Comparison of ENCODE assay signal across 10 mouse cellular contexts in genomic region chr17:84709403-84709851, GRCm38 (mm10). TPM values are rescaled to one million over a fixed set of nuclear protein-coding genes. Genes with fewer than 3 reads are reported as not detected.
DNase-seq lines count a peak whose midpoint lies in the region; ATAC-seq and TF ChIP-seq lines count a peak whose summit lies in the region.
"Had no signal": no experiment of that assay in that cellular context is flagged by ENCODE, and none has a peak within 500 bp of the region (broad histone marks: within the 10 kb centered on the region; RNA-seq: fewer than 3 reads in every experiment).

No protein-coding gene starts in this region.

- ATAC-seq in intestine, postnatal 0 days: no peak
- peak; percentile 66 for ATAC-seq in midbrain, embryonic 13.5 days
- ATAC-seq in heart, embryonic 12.5 days (ENCODE audit: insufficient number of reproducible peaks, low FRiP score): no peak
- no peak for ATAC-seq in heart, embryonic 11.5 days (replicated peaks; ENCODE audit: insufficient number of reproducible peaks, low FRiP score, low TSS enrichment)

- H3K36me3 ChIP-seq in intestine, postnatal 0 days (ENCODE audit: control insufficient read depth, insufficient read depth): peaks cover 30% of the 10 kb centered on the region
- peaks cover 35% of the 10 kb centered on the region for H3K36me3 ChIP-seq in midbrain, embryonic 13.5 days
- H3K36me3 ChIP-seq in heart, embryonic 12.5 days: peaks cover 61% of the 10 kb centered on the region
- H3K36me3 ChIP-seq in heart, embryonic 11.5 days (ENCODE audit: control insufficient read depth, insufficient read depth, low read length): peaks cover 12% of the 10 kb centered on the region

- no peak overlapping the region for H3K9ac ChIP-seq in intestine, postnatal 0 days (ENCODE audit: low read depth, low read length)
- no peak overlapping the region for H3K9ac ChIP-seq in midbrain, embryonic 13.5 days (replicated peaks)
- H3K9ac ChIP-seq in heart, embryonic 12.5 days: no peak overlapping the region
- H3K9ac ChIP-seq in heart, embryonic 11.5 days (ENCODE audit: low read depth, low read length): no peak overlapping the region
- H3K9ac ChIP-seq: heart, embryonic 13.5 days had no signal

- no peaks in the 10 kb centered on the region for H3K9me3 ChIP-seq in intestine, postnatal 0 days (ENCODE audit: control insufficient read depth)
- H3K9me3 ChIP-seq in midbrain, embryonic 13.5 days: no peaks in the 10 kb centered on the region
- H3K9me3 ChIP-seq in heart, embryonic 12.5 days (replicated peaks): no peaks in the 10 kb centered on the region
- no peaks in the 10 kb centered on the region for H3K9me3 ChIP-seq in heart, embryonic 11.5 days (replicated peaks; ENCODE audit: control insufficient read depth, low read length)
- H3K9me3 ChIP-seq: heart, embryonic 13.5 days; megakaryocyte, embryonic 14.5 days had no signal

- intact Hi-C loops in gastrocnemius, postnatal 14 days (cut with DNase I; ENCODE audit: low total_unique reads): no loop called here

- peak; percentile 50 for TF ChIP-seq CTCF in intestine, postnatal 0 days (IDR thresholded peaks at IDR 0.05; ENCODE audit: low read depth)

- H3K4me2 ChIP-seq in intestine, postnatal 0 days (replicated peaks; ENCODE audit: low read depth): no peak overlapping the region
- peak overlapping the region; percentile 32 for H3K4me2 ChIP-seq in midbrain, embryonic 13.5 days (replicated peaks)
- H3K4me2 ChIP-seq in heart, embryonic 12.5 days: no peak overlapping the region
- no peak overlapping the region for H3K4me2 ChIP-seq in heart, embryonic 11.5 days
- H3K4me2 ChIP-seq: heart, embryonic 13.5 days had no signal

- 50% methylated on average over 17 of the region's 17 CpGs for WGBS in intestine, postnatal 0 days
- 37% methylated on average over 17 of the region's 17 CpGs for WGBS in midbrain, embryonic 13.5 days
- 71% methylated on average over 17 of the region's 17 CpGs for WGBS in heart, embryonic 12.5 days
- 65% methylated on average over 17 of the region's 17 CpGs for WGBS in heart, embryonic 11.5 days (ENCODE audit: insufficient replicate concordance)

- DNase-seq in cerebellum, postnatal 14 days: peak; percentile 34 to 37
- DNase-seq in cerebellum, adult 11-12 months: no peak
- peak; percentile 11 for DNase-seq in embryo, embryonic 11.5 days (ENCODE audit: low read depth, low spot score)
- no peak for DNase-seq in gastrocnemius, postnatal 14 days

- H3K27ac ChIP-seq in intestine, postnatal 0 days (ENCODE audit: low read depth, low read length): no peak overlapping the region
- peak overlapping the region; percentile 64 for H3K27ac ChIP-seq in midbrain, embryonic 13.5 days
- no peak overlapping the region for H3K27ac ChIP-seq in heart, embryonic 12.5 days (ENCODE audit: poor library complexity, severe bottlenecking)
- H3K27ac ChIP-seq in heart, embryonic 11.5 days (ENCODE audit: low read depth, low read length): no peak overlapping the region
- H3K27ac ChIP-seq: heart, embryonic 13.5 days had no signal

- H3K4me3 ChIP-seq in intestine, postnatal 0 days (ENCODE audit: low read depth, low read length): no peak overlapping the region
- H3K4me3 ChIP-seq in midbrain, embryonic 13.5 days (replicated peaks): no peak overlapping the region
- no peak overlapping the region for H3K4me3 ChIP-seq in heart, embryonic 12.5 days
- no peak overlapping the region for H3K4me3 ChIP-seq in heart, embryonic 11.5 days (ENCODE audit: low read depth, low read length)
- H3K4me3 ChIP-seq: heart, embryonic 13.5 days; megakaryocyte, embryonic 14.5 days had no signal

- no peaks in the 10 kb centered on the region for H3K27me3 ChIP-seq in intestine, postnatal 0 days (replicated peaks; ENCODE audit: control insufficient read depth, insufficient read depth, low read length)
- 0 out of 2 replicates have a peak, but pooled peaks cover 4% of the 10 kb centered on the region for H3K27me3 ChIP-seq in midbrain, embryonic 13.5 days
- H3K27me3 ChIP-seq in heart, embryonic 12.5 days (replicated peaks): no peaks in the 10 kb centered on the region
- H3K27me3 ChIP-seq in heart, embryonic 11.5 days (ENCODE audit: control insufficient read depth, insufficient read depth, low read length): no peaks in the 10 kb centered on the region
- H3K27me3 ChIP-seq: heart, embryonic 13.5 days; megakaryocyte, embryonic 14.5 days had no signal

- H3K4me1 ChIP-seq in intestine, postnatal 0 days (replicated peaks; ENCODE audit: control insufficient read depth, insufficient read depth, low read length): no peaks in the 10 kb centered on the region
- H3K4me1 ChIP-seq in midbrain, embryonic 13.5 days (replicated peaks): peaks cover 24% of the 10 kb centered on the region
- H3K4me1 ChIP-seq in heart, embryonic 12.5 days (replicated peaks): no peaks in the 10 kb centered on the region
- H3K4me1 ChIP-seq in heart, embryonic 11.5 days (ENCODE audit: control insufficient read depth, insufficient read depth, low read length): no peaks in the 10 kb centered on the region
- H3K4me1 ChIP-seq: heart, embryonic 13.5 days; megakaryocyte, embryonic 14.5 days had no signal

RNA-seq across cellular contexts. Expression of gene Abcg5, which starts 26.6 kb away (rescaled TPM):
- 59.8 and 68.3 TPM in 2 replicates for polyA plus RNA-seq in intestine, postnatal 0 days (2015; fragmentation: Nextera tagmentation; extraction: Ambion mirVana)
- polyA plus RNA-seq in midbrain, embryonic 13.5 days (2015; fragmentation: Nextera tagmentation; extraction: Ambion mirVana): 1.1 and 3.0 TPM in 2 replicates
- polyA plus RNA-seq in heart, embryonic 12.5 days (2016; fragmentation: Nextera tagmentation; extraction: Ambion mirVana): 0.39 and 0.42 TPM in 2 replicates
- 0.43 and 0.99 TPM in 2 replicates for polyA plus RNA-seq in heart, embryonic 11.5 days (2014; fragmentation: Nextera tagmentation; extraction: Ambion mirVana)
- not detected for total RNA-seq in gastrocnemius, postnatal 14 days (2021)

RNA-seq across cellular contexts. Expression of gene Abcg8, which starts 33.3 kb away (rescaled TPM):
- 47.4 and 56.7 TPM in 2 replicates for polyA plus RNA-seq in intestine, postnatal 0 days (2015; fragmentation: Nextera tagmentation; extraction: Ambion mirVana)
- 0.11 TPM in 1 of 2 replicates, not detected in the other for polyA plus RNA-seq in midbrain, embryonic 13.5 days (2015; fragmentation: Nextera tagmentation; extraction: Ambion mirVana)
- polyA plus RNA-seq in heart, embryonic 12.5 days (2016; fragmentation: Nextera tagmentation; extraction: Ambion mirVana): not detected in 2 replicates
- polyA plus RNA-seq in heart, embryonic 11.5 days (2014; fragmentation: Nextera tagmentation; extraction: Ambion mirVana): not detected in 2 replicates
- not detected for total RNA-seq in gastrocnemius, postnatal 14 days (2021)
- polyA plus RNA-seq: heart, embryonic 13.5 days had no signal

Comparison
In these comparisons a context has a peak if more than half of its experiments do, and no peak if none do; other contexts are left out.
1. DNase-seq: peak in cerebellum, postnatal 14 days (2 of 2) and embryo, embryonic 11.5 days (single experiment); none in cerebellum, adult 11-12 months (single experiment) and gastrocnemius, postnatal 14 days (single experiment).
2. RNA of gene Abcg5, which starts 26.6 kb away (polyA plus RNA-seq): 59.8 to 68.3 TPM in intestine, postnatal 0 days; 1.1 to 3.0 TPM in midbrain, embryonic 13.5 days, 0.43 to 0.99 TPM in heart, embryonic 11.5 days and 0.39 to 0.42 TPM in heart, embryonic 12.5 days; every median in the first group is over 10 times any median in the second.
3. RNA of gene Abcg8, which starts 33.3 kb away (polyA plus RNA-seq): 47.4 to 56.7 TPM in intestine, postnatal 0 days; 0.11 TPM in midbrain, embryonic 13.5 days, not detected in heart, embryonic 11.5 days and not detected in heart, embryonic 12.5 days; every median in the first group is over 10 times any median in the second.